Comparison of ENCODE assay signal across 11 mouse cellular contexts in genomic region chr11:120045341-120045740, GRCm38 (mm10). TPM values are rescaled to one million over a fixed set of nuclear protein-coding genes. Genes with fewer than 3 reads are reported as not detected.
DNase-seq lines count a peak whose midpoint lies in the region; ATAC-seq and TF ChIP-seq lines count a peak whose summit lies in the region.
"Had no signal": no experiment of that assay in that cellular context is flagged by ENCODE, and none has a peak within 500 bp of the region (broad histone marks: within the 10 kb centered on the region; RNA-seq: fewer than 3 reads in every experiment).

No protein-coding gene starts in this region.

- no peak for TF ChIP-seq POLR2A in brain, embryonic 14.5 days (IDR thresholded peaks at IDR 0.05; ENCODE audit: borderline replicate concordance, extremely low read depth, insufficient read depth, insufficient read length, poor library complexity, severe bottlenecking)
- no peak for TF ChIP-seq POLR2A in limb, embryonic 14.5 days (IDR thresholded peaks at IDR 0.05; ENCODE audit: borderline replicate concordance, extremely low read depth, insufficient read depth, insufficient read length)

- TF ChIP-seq CTCF in brain, embryonic 14.5 days (IDR thresholded peaks at IDR 0.05; ENCODE audit: borderline replicate concordance, extremely low read depth, insufficient read depth, insufficient read length): no peak

- peak overlapping the region; percentile 72 for H3K4me3 ChIP-seq in forebrain, embryonic 13.5 days
- H3K4me3 ChIP-seq in forebrain, embryonic 11.5 days (ENCODE audit: low read depth, low read length): no peak overlapping the region
- H3K4me3 ChIP-seq in forebrain, embryonic 15.5 days: peak overlapping the region; percentile 59
- H3K4me3 ChIP-seq in limb, embryonic 14.5 days (replicated peaks; ENCODE audit: low read length): no peak overlapping the region

- 61% methylated on average over 4 of the region's 4 CpGs for WGBS in forebrain, embryonic 13.5 days
- 70% methylated on average over 4 of the region's 4 CpGs for WGBS in forebrain, embryonic 11.5 days
- WGBS in forebrain, embryonic 15.5 days: 61% methylated on average over 4 of the region's 4 CpGs
- WGBS in limb, embryonic 14.5 days: 48% methylated on average over 4 of the region's 4 CpGs

- H3K4me2 ChIP-seq in forebrain, embryonic 13.5 days: peak overlapping the region; percentile 82
- no peak overlapping the region for H3K4me2 ChIP-seq in forebrain, embryonic 11.5 days (ENCODE audit: low read depth, low read length, severe bottlenecking)
- peak overlapping the region; percentile 92 for H3K4me2 ChIP-seq in forebrain, embryonic 15.5 days (replicated peaks)
- peak overlapping the region; percentile 93; the same call in 1 of the 2 replicates for H3K4me2 ChIP-seq in limb, embryonic 14.5 days (replicated peaks; ENCODE audit: low read depth, low read length, severe bottlenecking)

- peak overlapping the region; percentile 93 for H3K9ac ChIP-seq in forebrain, embryonic 13.5 days
- H3K9ac ChIP-seq in forebrain, embryonic 11.5 days (ENCODE audit: low read length): no peak overlapping the region
- H3K9ac ChIP-seq in forebrain, embryonic 15.5 days (replicated peaks): peak overlapping the region; percentile 74
- no peak overlapping the region for H3K9ac ChIP-seq in limb, embryonic 14.5 days (ENCODE audit: low read depth, low read length, severe bottlenecking)

- H3K36me3 ChIP-seq in forebrain, embryonic 13.5 days (ENCODE audit: poor library complexity, severe bottlenecking): no peaks in the 10 kb centered on the region
- H3K36me3 ChIP-seq in forebrain, embryonic 11.5 days (ENCODE audit: control insufficient read depth, insufficient read depth, low read length): no peaks in the 10 kb centered on the region
- no peaks in the 10 kb centered on the region for H3K36me3 ChIP-seq in forebrain, embryonic 15.5 days
- no peaks in the 10 kb centered on the region for H3K36me3 ChIP-seq in limb, embryonic 14.5 days (ENCODE audit: control insufficient read depth, insufficient read depth, low read length)

- H3K27ac ChIP-seq in forebrain, embryonic 13.5 days: peak overlapping the region; percentile 83
- H3K27ac ChIP-seq in forebrain, embryonic 11.5 days (ENCODE audit: low read depth, low read length): no peak overlapping the region
- peak overlapping the region; percentile 83 for H3K27ac ChIP-seq in forebrain, embryonic 15.5 days (replicated peaks)
- no peak overlapping the region for H3K27ac ChIP-seq in limb, embryonic 14.5 days (replicated peaks; ENCODE audit: low read depth, low read length)

- H3K4me1 ChIP-seq in forebrain, embryonic 13.5 days: peaks cover 50% of the 10 kb centered on the region
- peaks cover 18% of the 10 kb centered on the region for H3K4me1 ChIP-seq in forebrain, embryonic 11.5 days (replicated peaks; ENCODE audit: control insufficient read depth, insufficient read depth, low read length)
- peaks cover 57% of the 10 kb centered on the region for H3K4me1 ChIP-seq in forebrain, embryonic 15.5 days
- H3K4me1 ChIP-seq in limb, embryonic 14.5 days (ENCODE audit: control insufficient read depth, insufficient read depth, low read length): peaks cover 26% of the 10 kb centered on the region

- ATAC-seq in forebrain, embryonic 13.5 days: no peak
- no peak for ATAC-seq in forebrain, embryonic 11.5 days (replicated peaks; ENCODE audit: low FRiP score)
- ATAC-seq in forebrain, embryonic 15.5 days (replicated peaks): no peak
- ATAC-seq in limb, embryonic 14.5 days (ENCODE audit: low FRiP score, low read depth): no peak
- ATAC-seq in activated CD4-positive, CD25-positive, alpha-beta regulatory T cell, adult 4 months: no peak
- ATAC-seq: inflammation-experienced regulatory T-cells, adult 6 months had no signal

- no peak for DNase-seq in forebrain, embryonic 11.5 days (ENCODE audit: low spot score)
- DNase-seq in brain, embryonic 14.5 days (ENCODE audit: low read depth): peak; percentile 31
- DNase-seq in limb, embryonic 14.5 days (ENCODE audit: low spot score): no peak
- DNase-seq in gastrocnemius, adult 18-20 months (ENCODE audit: low spot score): no peak
- DNase-seq in ovary, postnatal 10 days (ENCODE audit: low spot score): no peak
- DNase-seq: adrenal gland, postnatal 25 days; lung, adult 18-20 months had no signal

- peaks cover 13% of the 10 kb centered on the region; the same call in 1 of the 2 replicates for H3K27me3 ChIP-seq in forebrain, embryonic 13.5 days
- peaks cover 14% of the 10 kb centered on the region for H3K27me3 ChIP-seq in forebrain, embryonic 11.5 days (ENCODE audit: control insufficient read depth, insufficient read depth, low read length)
- no peaks in the 10 kb centered on the region for H3K27me3 ChIP-seq in forebrain, embryonic 15.5 days
- peaks cover 9% of the 10 kb centered on the region for H3K27me3 ChIP-seq in limb, embryonic 14.5 days (ENCODE audit: control insufficient read depth, insufficient read depth, low read length)

- H3K9me3 ChIP-seq in forebrain, embryonic 13.5 days (replicated peaks): no peaks in the 10 kb centered on the region
- H3K9me3 ChIP-seq in forebrain, embryonic 11.5 days (ENCODE audit: control insufficient read depth, low read length): no peaks in the 10 kb centered on the region
- no peaks in the 10 kb centered on the region for H3K9me3 ChIP-seq in forebrain, embryonic 15.5 days
- H3K9me3 ChIP-seq in limb, embryonic 14.5 days (ENCODE audit: control insufficient read depth, low read length): no peaks in the 10 kb centered on the region

RNA-seq across cellular contexts. Expression of gene Aatk, which starts 1.6 kb away (rescaled TPM):
- 6.8 and 8.4 TPM in 2 replicates for polyA plus RNA-seq in forebrain, embryonic 13.5 days (2015; fragmentation: Nextera tagmentation; extraction: Ambion mirVana)
- 2.8 and 3.5 TPM in 2 replicates for polyA plus RNA-seq in forebrain, embryonic 11.5 days (2014; fragmentation: Nextera tagmentation; extraction: Ambion mirVana)
- 54.8 and 71.1 TPM in 2 replicates for polyA plus RNA-seq in brain, embryonic 14.5 days (2012; rRNA removed)
- 21.9 and 22.5 TPM in 2 replicates for polyA plus RNA-seq in forebrain, embryonic 15.5 days (2015; fragmentation: Nextera tagmentation; extraction: Ambion mirVana)
- polyA plus RNA-seq in limb, embryonic 14.5 days (2012; rRNA removed): 14.8 and 19.0 TPM in 2 replicates
- polyA plus RNA-seq in limb, embryonic 14.5 days (2014; fragmentation: Nextera tagmentation; extraction: Ambion mirVana): 5.9 and 8.1 TPM in 2 replicates
- polyA plus RNA-seq in activated CD4-positive, CD25-positive, alpha-beta regulatory T cell, adult 4 months (2017; shearing (Covaris generic)): not detected
- total RNA-seq in gastrocnemius, adult 18-20 months (2021): 1 to 10 TPM; 3.2 to 3.6 TPM
- polyA plus RNA-seq: inflammation-experienced regulatory T-cells, adult 6 months had no signal

RNA-seq across cellular contexts. Expression of gene Cep131, which starts 41.3 kb away (rescaled TPM):
- polyA plus RNA-seq in forebrain, embryonic 13.5 days (2015; fragmentation: Nextera tagmentation; extraction: Ambion mirVana): 26.9 and 28.8 TPM in 2 replicates
- 50.1 and 51.9 TPM in 2 replicates for polyA plus RNA-seq in forebrain, embryonic 11.5 days (2014; fragmentation: Nextera tagmentation; extraction: Ambion mirVana)
- polyA plus RNA-seq in brain, embryonic 14.5 days (2012; rRNA removed): 34.7 and 43.3 TPM in 2 replicates
- 34.6 and 35.0 TPM in 2 replicates for polyA plus RNA-seq in forebrain, embryonic 15.5 days (2015; fragmentation: Nextera tagmentation; extraction: Ambion mirVana)
- polyA plus RNA-seq in limb, embryonic 14.5 days (2012; rRNA removed): 26.6 and 31.7 TPM in 2 replicates
- polyA plus RNA-seq in limb, embryonic 14.5 days (2014; fragmentation: Nextera tagmentation; extraction: Ambion mirVana): 23.3 and 23.8 TPM in 2 replicates
- 1 to 10 TPM; 1.2 to 1.5 TPM for polyA plus RNA-seq in activated CD4-positive, CD25-positive, alpha-beta regulatory T cell, adult 4 months (2017; shearing (Covaris generic))
- total RNA-seq in gastrocnemius, adult 18-20 months (2021): 1 to 10 TPM; 6.0 to 8.4 TPM

RNA-seq across cellular contexts. Expression of gene Tepsin, which starts 53.2 kb away (rescaled TPM):
- polyA plus RNA-seq in forebrain, embryonic 13.5 days (2015; fragmentation: Nextera tagmentation; extraction: Ambion mirVana): 18.0 and 19.0 TPM in 2 replicates
- polyA plus RNA-seq in forebrain, embryonic 11.5 days (2014; fragmentation: Nextera tagmentation; extraction: Ambion mirVana): 22.0 and 24.8 TPM in 2 replicates
- polyA plus RNA-seq in brain, embryonic 14.5 days (2012; rRNA removed): 47.4 and 59.4 TPM in 2 replicates
- 18.7 and 21.9 TPM in 2 replicates for polyA plus RNA-seq in forebrain, embryonic 15.5 days (2015; fragmentation: Nextera tagmentation; extraction: Ambion mirVana)
- polyA plus RNA-seq in limb, embryonic 14.5 days (2012; rRNA removed): 50.4 and 61.9 TPM in 2 replicates
- 14.8 and 17.1 TPM in 2 replicates for polyA plus RNA-seq in limb, embryonic 14.5 days (2014; fragmentation: Nextera tagmentation; extraction: Ambion mirVana)
- polyA plus RNA-seq in activated CD4-positive, CD25-positive, alpha-beta regulatory T cell, adult 4 months (2017; shearing (Covaris generic)): 10 to 100 TPM in 1 of 2 experiments, 1 to 10 TPM in 1; 7.3 to 10.4 TPM
- 1 to 10 TPM; 4.1 to 4.9 TPM for total RNA-seq in gastrocnemius, adult 18-20 months (2021)

RNA-seq across cellular contexts. Expression of gene Ndufaf8, which starts 53.4 kb away (rescaled TPM):
- polyA plus RNA-seq in forebrain, embryonic 13.5 days (2015; fragmentation: Nextera tagmentation; extraction: Ambion mirVana): 59.2 and 60.5 TPM in 2 replicates
- polyA plus RNA-seq in forebrain, embryonic 11.5 days (2014; fragmentation: Nextera tagmentation; extraction: Ambion mirVana): 65.2 and 69.9 TPM in 2 replicates
- polyA plus RNA-seq in brain, embryonic 14.5 days (2012; rRNA removed): 28.0 and 39.0 TPM in 2 replicates
- polyA plus RNA-seq in forebrain, embryonic 15.5 days (2015; fragmentation: Nextera tagmentation; extraction: Ambion mirVana): 49.7 and 56.9 TPM in 2 replicates
- polyA plus RNA-seq in limb, embryonic 14.5 days (2012; rRNA removed): 33.9 and 40.0 TPM in 2 replicates
- 81.2 and 85.2 TPM in 2 replicates for polyA plus RNA-seq in limb, embryonic 14.5 days (2014; fragmentation: Nextera tagmentation; extraction: Ambion mirVana)
- 10 to 100 TPM; 85.8 to 94.6 TPM for polyA plus RNA-seq in activated CD4-positive, CD25-positive, alpha-beta regulatory T cell, adult 4 months (2017; shearing (Covaris generic))
- 10 to 100 TPM; 45.7 to 48.1 TPM for total RNA-seq in gastrocnemius, adult 18-20 months (2021)

Comparison
In these comparisons a context has a peak if more than half of its experiments do, and no peak if none do; other contexts are left out.
1. H3K27ac ChIP-seq: peak in forebrain, embryonic 13.5 days (single experiment) and forebrain, embryonic 15.5 days (single experiment); none in forebrain, embryonic 11.5 days (single experiment) and limb, embryonic 14.5 days (single experiment).
2. H3K4me3 ChIP-seq: peak in forebrain, embryonic 13.5 days (single experiment) and forebrain, embryonic 15.5 days (single experiment); none in forebrain, embryonic 11.5 days (single experiment) and limb, embryonic 14.5 days (single experiment).
3. H3K9ac ChIP-seq: peak in forebrain, embryonic 13.5 days (single experiment) and forebrain, embryonic 15.5 days (single experiment); none in forebrain, embryonic 11.5 days (single experiment) and limb, embryonic 14.5 days (single experiment).
4. RNA of gene Cep131, which starts 41.3 kb away (polyA plus RNA-seq): 50.1 to 51.9 TPM in forebrain, embryonic 11.5 days, 34.7 to 43.3 TPM in brain, embryonic 14.5 days, 34.6 to 35.0 TPM in forebrain, embryonic 15.5 days, 23.3 to 31.7 TPM in limb, embryonic 14.5 days and 26.9 to 28.8 TPM in forebrain, embryonic 13.5 days; 1.2 to 1.5 TPM in activated CD4-positive, CD25-positive, alpha-beta regulatory T cell, adult 4 months; every median in the first group is over 4 times any median in the second.